Mouse (Mus musculus): Measurements from ENCODE around the gene Nudt5. TPM values are rescaled to one million over a fixed set of nuclear protein-coding genes. Genes with fewer than 3 reads are reported as not detected.

Nudt5 gene
- 2.0 and 25.4 TPM in 2 replicates for polyA plus RNA-seq (2012; ENCODE audit: low replicate concordance)

GRCm38 (mm10) chr2:5844873-5845631 is at the start of gene Nudt5, which contains the start of gene Cdc123:
Gene Nudt5, plus strand, starts transcription at chr2:5845019.
Gene Cdc123, minus strand, starts transcription at chr2:5845164.

GRCm38 (mm10) chr2:5862834-5863233 is 18.0 kb downstream of the Nudt5 start, which contains the start of gene Gm13199:
Gene Gm13199, minus strand, starts transcription at chr2:5862934.

GRCm38 (mm10) chr2:5894843-5895570 is 50.2 kb downstream of the Nudt5 start, which contains the start of gene Sec61a2:
Gene Sec61a2, minus strand, starts transcription at chr2:5895432.

Other genes with a start within 250 kb of the Nudt5 start
- gene Camk1d, start 130.5 kb upstream of the Nudt5 start, polyA plus RNA-seq (2012; ENCODE audit: low replicate concordance), result 13.9 and 26.5 TPM in 2 replicates
- gene Cdc123, start 145 bp downstream of the Nudt5 start, polyA plus RNA-seq (2012; ENCODE audit: low replicate concordance), result 38.1 and 47.4 TPM in 2 replicates
- not detected in 2 replicates for gene Gm13199, start 17.9 kb downstream of the Nudt5 start, polyA plus RNA-seq (2012; ENCODE audit: low replicate concordance)
- gene Sec61a2, start 50.4 kb downstream of the Nudt5 start, polyA plus RNA-seq (2012; ENCODE audit: low replicate concordance), result 0.30 and 2.0 TPM in 2 replicates
- gene Dhtkd1, start 97.8 kb downstream of the Nudt5 start, polyA plus RNA-seq (2012; ENCODE audit: low replicate concordance), result 0.06 TPM in 1 of 2 replicates, not detected in the other
- gene Upf2, start 106.5 kb downstream of the Nudt5 start, polyA plus RNA-seq (2012; ENCODE audit: low replicate concordance), result 0.92 and 2.4 TPM in 2 replicates